14 mouse cellular contexts compared by ENCODE assay signal in genomic region chr16:94395051-94395450, GRCm38 (mm10).
"Had no signal": no experiment of that assay in that cellular context is flagged by ENCODE, and none has a peak within 500 bp of the region (broad histone marks: within the 10 kb centered on the region; RNA-seq: fewer than 3 reads in every experiment).

No protein-coding gene starts in this region.

- H3K27ac ChIP-seq: limb, embryonic 12.5 days; liver, embryonic 12.5 days; lung, embryonic 15.5 days; macrophage; midbrain, embryonic 12.5 days; neural tube, embryonic 13.5 days had no signal

- H3K9me3 ChIP-seq: limb, embryonic 12.5 days; liver, embryonic 12.5 days; lung, embryonic 15.5 days; megakaryocyte, embryonic 14.5 days; midbrain, embryonic 12.5 days; neural tube, embryonic 13.5 days had no signal

- ATAC-seq: liver, embryonic 12.5 days; midbrain, embryonic 16.5 days had no signal

- H3K4me3 ChIP-seq: limb, embryonic 12.5 days; liver, embryonic 12.5 days; lung, embryonic 15.5 days; megakaryocyte, embryonic 14.5 days; midbrain, embryonic 12.5 days; neural tube, embryonic 13.5 days had no signal

- DNase-seq: kidney, postnatal 25 days; layer of hippocampus, adult 9-11 months; layer of hippocampus, postnatal 36 days; lung, postnatal 14 days; right cerebral cortex, postnatal 14 days; thymus, postnatal 36 days had no signal

- H3K9ac ChIP-seq: limb, embryonic 12.5 days; liver, embryonic 12.5 days; lung, embryonic 15.5 days; midbrain, embryonic 12.5 days; neural tube, embryonic 13.5 days had no signal

- H3K27me3 ChIP-seq: limb, embryonic 12.5 days; liver, embryonic 12.5 days; lung, embryonic 15.5 days; megakaryocyte, embryonic 14.5 days; midbrain, embryonic 12.5 days; neural tube, embryonic 13.5 days had no signal

- H3K4me1 ChIP-seq: limb, embryonic 12.5 days; liver, embryonic 12.5 days; lung, embryonic 15.5 days; midbrain, embryonic 12.5 days had no signal

- H3K4me2 ChIP-seq: limb, embryonic 12.5 days; liver, embryonic 12.5 days; lung, embryonic 15.5 days; midbrain, embryonic 12.5 days; neural tube, embryonic 13.5 days had no signal
